Mouse (Mus musculus) megakaryocyte progenitor cell, adult 5-6 weeks (primary cell): Measurements from ENCODE around the gene Mrpl4. TPM values are rescaled to one million over a fixed set of nuclear protein-coding genes. Genes with fewer than 3 reads are reported as not detected.

Source experiments
- ATAC-seq: replicated peaks from 2 replicates; pipeline ENCODE4 v1.8.0; 2016; ENCODE audit warnings: mild to moderate bottlenecking, moderate TSS enrichment, inconsistent platforms; ENCODE audit not compliant: poor library complexity
- total RNA-seq, 2 experiments: library from RNA; stranded (forward) in 1 of 2; stranded (reverse) in 1 of 2; fragments of 157-497, 149-512 nt in 1 of 2; fragments of 200-1000 nt in 1 of 2; gene quantifications; 2 replicates each; pipeline versions ENCODE4 v1.2.3 to v1.2.4; 2015 to 2017

The Mrpl4 gene
- total RNA-seq, 2 experiments from 2014 or later, result 44.1 to 48.1 TPM

DNA sequence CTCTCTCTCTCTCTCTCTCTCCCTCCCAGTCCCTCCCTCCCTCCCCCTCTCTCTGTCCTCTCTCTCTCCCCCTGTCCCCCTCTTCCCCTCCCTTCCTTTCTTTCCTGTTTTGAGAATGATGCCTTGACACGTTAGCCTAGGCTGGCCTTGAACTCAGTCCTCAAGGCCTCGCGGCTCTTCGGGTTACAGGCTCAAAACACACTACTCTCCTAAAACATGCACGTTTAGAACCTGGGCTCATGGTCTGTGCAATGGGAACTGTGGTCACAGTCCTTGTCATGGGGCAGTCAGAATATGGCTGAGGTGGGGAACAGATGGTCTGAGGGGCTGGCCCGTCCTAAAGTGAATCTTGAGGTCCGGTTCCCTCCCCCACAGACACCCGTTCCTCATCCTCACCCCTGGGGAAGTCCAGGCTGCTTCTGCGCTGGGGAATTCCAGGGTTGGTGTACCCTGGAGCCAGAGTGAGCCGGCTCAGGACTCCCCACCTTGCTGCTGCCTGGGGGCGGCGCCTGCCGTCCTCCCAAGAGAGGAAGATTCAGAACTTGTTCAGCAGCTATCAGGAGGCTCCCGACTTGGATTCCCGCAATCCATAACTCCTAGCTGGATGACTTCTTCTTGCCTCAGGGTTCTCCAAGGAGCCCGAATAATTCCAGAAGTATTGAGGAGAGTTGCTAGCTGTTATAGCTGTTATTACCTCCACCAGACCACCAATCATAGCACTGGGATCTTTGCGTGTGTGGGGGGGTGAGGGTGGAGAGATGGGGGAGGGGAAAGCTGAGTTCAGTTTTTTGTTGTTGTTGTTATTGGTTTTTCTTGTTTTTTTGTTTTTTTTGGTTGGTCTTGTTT lies 14.0 kb downstream of the Mrpl4 start:
- ATAC-seq, result no peak

DNA sequence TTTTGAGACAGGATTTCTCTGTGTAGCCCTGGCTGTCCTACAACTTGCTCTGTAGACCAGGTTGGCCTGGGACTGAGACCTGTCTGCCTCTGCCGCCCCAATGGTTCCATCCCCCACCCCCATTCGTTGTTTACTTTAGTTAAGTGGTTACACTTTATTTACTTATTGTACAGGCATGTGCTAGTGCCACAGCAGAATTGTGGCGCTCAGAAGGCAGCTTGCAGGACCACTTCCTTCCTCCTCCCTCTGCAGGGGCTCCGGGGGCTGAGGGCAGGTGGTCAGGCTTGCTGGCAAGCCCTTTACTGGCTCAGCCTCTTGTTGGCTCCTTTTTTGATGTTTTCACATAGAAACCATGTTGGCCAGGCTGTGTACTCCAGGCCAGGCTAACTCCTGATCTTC lies 14.6 kb downstream of the Mrpl4 start:
- no peak for ATAC-seq

DNA sequence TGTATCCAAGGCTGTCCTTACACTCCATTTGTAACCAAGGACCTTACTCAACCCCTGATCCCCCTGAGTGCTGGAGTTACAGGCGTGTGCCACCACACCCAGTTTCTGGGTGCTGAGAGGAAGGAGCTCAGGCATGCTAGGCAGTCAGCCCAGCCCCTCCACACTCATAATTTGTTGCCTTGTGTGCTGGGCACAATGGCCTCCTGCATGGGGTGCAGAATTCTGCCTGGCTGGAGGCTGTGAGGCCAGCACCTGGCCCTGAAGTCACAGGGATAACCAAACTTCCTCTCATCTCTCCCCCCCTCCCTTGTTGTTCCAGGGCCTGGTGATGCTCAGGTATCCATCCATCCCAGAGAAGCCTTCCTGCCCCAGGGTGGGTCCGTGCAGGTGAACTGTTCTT lies 16.1 kb downstream of the Mrpl4 start:
- ATAC-seq, result no peak

DNA sequence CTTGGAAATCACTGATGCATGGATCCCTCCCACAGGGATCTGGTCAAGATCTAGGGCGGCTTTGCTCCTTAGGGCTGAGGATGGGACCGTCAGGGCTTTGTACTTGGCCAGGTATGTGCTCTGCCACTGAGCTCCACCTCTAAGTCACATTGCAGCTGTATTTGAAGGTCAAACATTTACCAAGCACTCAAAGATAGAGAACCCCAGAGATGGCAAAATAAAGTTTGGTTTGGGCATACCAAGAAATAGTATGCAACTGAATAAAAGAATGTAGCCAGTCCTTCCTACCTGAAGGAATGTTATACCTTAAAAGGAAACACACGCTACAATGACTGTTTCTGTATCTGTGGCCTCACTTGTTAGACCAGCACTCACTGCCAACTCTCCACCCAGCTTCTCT lies 18.8 kb downstream of the Mrpl4 start:
- no peak for ATAC-seq

DNA sequence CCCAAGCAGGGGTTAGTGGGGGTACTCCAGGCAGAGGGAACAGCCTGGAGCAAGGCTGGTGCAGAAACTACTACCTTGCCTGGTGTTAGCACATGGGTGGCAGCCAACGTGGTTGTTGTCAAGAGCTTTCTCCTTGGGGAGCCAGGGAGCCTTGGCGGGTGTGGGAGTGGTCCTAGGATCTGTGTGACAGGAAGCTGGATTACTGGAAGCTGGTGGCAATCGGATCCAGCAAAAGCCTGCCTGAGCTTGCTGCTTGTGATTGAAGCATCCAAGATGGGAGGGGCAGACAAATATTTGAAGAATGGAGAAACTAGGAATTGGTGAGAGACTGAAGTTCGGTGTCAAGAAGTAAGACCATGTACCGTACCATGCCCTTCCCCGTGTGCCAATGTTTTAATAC lies 19.8 kb downstream of the Mrpl4 start:
- no peak for ATAC-seq

DNA sequence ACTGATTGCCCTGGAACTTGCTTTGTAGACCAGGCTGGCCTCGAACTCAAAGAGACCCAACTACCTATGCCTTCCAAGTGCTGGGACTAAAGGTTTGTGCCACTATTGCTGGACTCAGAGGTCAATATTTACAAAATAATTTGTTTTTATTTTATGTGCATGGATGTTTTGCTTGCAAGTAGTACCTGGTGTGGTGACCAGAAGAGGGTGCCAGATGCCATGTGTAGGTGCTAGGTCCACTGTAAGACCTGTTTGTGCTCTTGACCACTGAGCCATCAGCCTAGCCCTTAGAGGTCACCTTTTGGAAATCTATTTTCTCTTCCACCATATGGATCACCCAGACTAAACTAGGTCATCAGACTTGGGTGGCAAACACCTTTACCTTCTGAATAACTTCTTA lies 20.2 kb downstream of the Mrpl4 start:
- ATAC-seq, result no peak

DNA sequence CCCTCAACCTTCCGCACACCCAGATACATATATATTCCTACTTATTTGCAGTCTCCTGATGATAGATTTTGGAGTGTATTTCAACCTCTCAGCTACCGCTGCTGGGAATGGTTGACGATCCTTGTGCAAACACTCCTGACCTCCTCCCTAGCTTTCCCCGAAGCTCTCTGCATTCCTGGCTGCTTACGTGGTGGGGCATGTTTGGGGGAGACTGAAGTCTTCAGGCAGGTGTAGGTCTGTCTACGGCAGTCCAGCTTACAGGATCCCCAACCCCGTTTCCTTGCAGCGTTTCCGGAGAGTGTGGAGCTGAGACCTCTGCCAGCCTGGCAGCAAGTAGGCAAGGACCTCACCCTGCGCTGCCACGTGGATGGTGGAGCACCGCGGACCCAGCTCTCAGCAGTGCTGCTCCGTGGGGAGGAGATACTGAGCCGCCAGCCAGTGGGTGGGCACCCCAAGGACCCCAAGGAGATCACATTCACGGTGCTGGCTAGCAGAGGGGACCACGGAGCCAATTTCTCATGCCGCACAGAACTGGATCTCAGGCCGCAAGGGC lies 22.8 kb downstream of the Mrpl4 start:
- ATAC-seq, result no peak

DNA sequence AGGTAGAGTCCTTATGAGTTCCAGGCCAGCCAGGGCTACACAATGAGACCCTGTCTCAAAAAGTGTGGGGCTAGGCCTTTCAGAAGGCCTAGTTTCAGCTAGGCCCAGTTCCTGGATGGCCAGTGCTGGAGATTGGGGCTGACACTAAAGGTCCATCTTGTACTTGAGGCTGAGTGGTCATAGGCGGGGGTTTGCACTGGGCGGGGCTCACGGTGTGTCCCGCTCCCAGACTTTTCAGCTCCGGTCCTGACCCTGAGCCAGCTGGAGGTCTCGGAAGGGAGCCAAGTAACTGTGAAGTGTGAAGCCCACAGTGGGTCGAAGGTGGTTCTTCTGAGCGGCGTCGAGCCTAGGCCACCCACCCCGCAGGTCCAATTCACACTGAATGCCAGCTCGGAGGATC lies 24.3 kb downstream of the Mrpl4 start:
- no peak for ATAC-seq

DNA sequence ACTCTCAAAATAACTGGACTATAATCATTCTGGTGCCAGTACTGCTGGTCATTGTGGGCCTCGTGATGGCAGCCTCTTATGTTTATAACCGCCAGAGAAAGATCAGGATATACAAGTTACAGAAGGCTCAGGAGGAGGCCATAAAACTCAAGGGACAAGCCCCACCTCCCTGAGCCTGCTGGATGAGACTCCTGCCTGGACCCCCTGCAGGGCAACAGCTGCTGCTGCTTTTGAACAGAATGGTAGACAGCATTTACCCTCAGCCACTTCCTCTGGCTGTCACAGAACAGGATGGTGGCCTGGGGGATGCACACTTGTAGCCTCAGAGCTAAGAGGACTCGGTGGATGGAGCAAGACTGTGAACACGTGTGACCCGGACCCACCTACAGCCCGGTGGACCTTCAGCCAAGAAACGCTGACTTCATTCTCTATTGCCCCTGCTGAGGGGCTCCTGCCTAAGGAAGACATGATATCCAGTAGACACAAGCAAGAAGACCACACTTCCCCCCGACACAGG lies 25.3 kb downstream of the Mrpl4 start:
- ATAC-seq, result no peak

DNA sequence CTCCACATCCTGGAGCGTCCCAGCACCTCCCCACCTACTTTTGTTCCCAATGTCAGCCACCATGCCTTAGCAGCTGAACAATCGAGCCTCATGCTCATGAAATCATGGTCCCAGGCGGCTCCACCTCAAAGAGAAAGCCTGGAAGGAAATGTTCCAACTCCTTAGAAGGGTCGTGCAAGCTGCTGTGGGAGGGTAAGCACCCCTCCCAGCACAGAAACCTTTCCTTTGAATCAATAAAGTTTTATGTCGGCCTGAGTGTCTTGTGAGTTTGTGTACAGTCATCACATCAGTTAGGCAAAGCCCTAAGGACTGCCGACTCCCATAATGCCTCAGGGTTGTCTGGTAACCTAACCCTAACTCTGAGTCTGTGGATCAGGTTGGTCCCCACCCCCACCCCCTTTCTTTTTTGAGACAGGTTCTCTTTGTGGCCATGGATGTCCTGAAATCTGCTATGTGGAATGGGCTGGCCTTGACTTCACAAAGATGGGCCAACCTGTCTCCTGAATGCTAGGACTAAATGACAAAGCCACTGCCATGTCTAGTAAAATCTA lies 26.1 kb downstream of the Mrpl4 start:
- ATAC-seq, result no peak

DNA sequence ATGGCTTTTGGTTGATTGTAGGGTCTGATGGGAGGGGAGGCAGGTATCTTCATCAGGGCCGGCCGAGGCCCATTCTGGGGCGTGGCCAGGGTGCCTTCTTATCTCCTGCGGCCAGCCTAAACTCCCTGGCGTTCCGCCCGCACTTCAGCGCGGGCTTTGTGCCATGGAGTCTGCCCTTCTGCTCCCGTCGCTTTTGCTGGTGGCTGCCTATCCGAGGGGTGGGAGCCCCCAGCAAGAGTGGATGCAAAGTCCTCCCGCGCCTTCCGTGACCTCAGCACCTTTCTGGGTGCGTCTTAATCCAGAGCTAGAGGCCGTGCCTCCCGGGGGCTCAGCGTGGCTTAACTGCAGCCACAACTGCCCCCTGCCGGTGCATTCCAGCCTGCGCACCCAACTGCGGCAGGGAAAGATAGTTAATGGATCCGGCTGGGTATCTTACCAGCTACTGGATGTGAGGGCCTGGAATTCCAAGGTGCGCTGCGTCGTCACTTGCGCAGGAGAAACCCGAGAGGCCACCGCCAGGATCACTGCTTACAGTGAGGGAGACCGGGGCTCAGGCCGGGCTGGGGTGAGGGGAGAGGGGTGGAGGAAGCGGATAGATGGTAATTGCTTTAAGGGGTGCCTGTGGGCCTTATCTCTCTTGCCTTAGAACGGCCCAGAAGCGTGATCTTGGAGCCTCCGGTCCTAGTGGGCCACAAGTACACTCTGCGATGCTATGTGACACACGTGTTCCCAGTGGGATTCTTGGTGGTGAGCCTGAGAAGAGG lies 26.9 kb downstream of the Mrpl4 start, which contains the start of gene Icam4:
Icam4 (plus strand) TSS at position 83 of the 764 bp plus-strand sequence.
- peak; percentile 53 for ATAC-seq

DNA sequence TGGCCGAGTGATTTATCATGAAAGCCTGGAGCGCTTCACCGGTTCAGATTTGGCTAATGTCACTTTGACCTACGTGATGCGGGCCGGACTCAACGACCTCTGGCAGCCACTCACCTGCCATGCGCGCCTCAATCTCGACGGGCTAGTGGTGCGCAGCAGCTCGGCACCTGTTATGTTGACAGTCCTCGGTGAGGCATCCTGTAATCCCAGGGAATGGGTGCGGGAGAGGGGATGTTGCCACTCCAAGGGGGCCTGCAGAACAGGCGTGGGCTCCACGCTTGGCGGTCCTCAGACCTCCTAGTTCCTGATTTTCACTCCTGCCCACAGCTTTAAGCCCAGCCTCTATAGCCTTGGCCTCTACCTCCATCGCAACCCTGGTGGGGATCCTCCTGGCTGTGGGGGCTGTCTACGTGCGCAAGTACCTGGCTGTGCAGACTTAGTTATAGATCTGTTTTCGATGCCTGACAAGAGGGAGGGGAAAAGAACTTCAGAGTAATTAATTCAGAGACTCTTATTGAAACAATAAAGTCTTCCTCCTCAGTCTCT lies 27.6 kb downstream of the Mrpl4 start:
- ATAC-seq, result 0 out of 2 replicates have a peak, but pooled peaks have one; percentile 3

DNA sequence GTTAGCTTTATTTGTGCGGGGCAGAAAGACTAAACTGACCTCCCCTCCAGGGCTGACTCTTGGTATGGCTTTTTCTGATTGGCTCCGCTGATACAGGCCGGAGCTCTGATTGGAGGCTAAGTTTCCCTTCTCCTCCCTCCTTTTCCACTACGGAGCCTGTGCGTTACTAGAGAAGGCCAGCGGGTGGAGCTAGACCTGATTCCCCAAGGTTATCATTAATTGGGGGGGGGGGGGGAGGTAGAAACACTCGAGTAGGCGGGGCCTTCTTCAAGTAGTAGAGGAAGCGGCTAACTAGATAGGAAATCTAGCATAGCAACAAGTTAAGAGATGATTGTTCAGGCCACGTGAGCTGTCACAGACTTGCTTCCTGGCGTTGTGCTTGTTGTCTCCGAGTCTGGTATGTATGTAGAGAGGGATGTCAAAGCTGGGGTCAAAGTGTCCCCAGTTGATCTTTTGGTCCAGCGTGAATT lies 28.3 kb downstream of the Mrpl4 start:
- ATAC-seq, result peak; percentile 60

DNA sequence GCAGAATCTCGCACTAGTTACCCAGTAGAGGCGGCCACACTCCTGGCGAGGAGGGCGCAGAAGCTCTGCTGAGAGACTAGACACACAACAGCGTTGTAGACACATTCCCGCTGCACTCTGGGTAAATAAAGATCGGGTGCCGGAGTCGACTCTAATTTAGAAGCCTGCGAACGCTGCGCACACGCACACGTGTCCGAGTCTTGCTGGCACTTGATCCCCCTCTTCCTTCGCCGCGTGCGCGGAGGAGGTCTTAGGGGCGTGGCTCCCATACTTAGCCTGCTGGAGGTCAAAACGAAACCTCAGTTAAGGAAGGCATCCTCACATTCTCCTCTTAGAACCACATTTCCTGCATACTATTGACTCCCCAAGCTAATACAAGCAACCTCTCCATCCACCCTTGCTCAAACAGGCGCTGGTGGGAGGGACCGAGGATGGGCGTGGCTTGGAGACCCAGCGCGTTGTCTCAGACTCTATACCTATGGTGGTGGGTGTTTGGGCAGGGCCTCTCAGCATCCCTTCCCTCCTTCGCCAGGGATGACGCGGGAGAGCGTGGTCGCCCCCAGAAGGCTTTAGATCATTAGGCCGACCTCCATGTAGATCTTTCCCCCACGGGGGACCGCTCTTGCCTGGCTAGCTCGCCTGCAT lies 28.8 kb downstream of the Mrpl4 start:
- peak; percentile 15 for ATAC-seq

DNA sequence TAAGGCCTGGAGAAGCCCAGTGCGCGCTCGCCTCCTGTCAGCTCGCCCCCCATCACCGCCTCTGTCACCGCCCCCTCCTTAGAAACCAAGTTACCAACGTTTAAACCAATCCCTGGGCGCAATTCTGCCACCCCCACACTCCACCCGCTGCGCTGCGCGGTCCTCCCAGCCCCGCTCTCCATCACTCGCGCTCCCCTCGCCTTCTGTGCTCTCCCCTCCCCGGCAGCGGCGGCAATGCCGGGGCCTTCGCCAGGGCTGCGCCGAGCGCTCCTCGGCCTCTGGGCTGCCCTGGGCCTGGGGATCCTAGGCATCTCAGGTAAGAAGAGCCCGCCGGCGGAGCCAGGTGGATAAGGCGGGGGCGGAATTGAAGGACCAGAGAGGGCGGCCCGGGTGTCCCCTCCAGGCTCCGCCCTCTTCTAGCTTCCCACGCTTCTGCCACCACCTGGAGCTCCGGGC lies 29.4 kb downstream of the Mrpl4 start, which contains the start of gene Icam5:
Icam5 (plus strand) TSS at position 178 of the 456 bp plus-strand sequence.
- ATAC-seq, result no peak

DNA sequence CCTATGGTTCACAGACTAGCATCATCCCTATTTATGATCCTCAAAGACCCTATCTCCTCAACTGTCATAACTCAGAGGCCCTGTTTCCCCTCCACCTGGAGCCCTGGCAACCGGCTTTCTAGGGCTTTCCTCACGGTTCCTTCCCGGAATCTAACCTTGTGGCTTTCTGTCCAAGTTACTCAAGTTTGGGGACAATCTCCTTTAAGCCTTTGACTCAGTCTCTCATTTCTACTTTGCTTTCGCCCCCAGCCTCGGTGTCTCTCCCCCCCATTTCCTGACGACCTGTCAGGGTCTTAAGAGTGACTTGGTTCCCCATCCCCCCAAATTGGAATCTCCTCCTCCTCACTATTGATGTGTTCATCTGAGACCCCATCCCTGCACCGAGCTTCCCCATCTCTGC lies 30.0 kb downstream of the Mrpl4 start:
- no peak for ATAC-seq

DNA sequence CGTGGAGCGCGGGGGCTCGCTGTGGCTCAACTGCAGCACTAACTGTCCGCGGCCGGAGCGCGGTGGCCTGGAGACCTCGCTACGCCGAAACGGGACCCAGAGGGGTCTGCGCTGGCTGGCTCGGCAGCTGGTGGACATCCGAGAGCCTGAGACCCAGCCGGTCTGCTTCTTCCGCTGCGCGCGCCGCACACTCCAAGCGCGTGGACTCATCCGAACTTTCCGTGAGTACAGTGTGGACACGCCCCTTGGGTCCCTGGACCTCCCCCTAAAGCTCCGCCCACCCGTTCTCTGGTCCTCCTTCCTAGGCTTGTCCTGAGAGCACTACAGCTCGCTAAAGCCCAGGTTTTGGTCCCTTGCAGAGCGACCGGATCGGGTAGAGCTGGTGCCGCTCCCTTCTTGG lies 30.6 kb downstream of the Mrpl4 start:
- ATAC-seq, result peak; percentile 38

DNA sequence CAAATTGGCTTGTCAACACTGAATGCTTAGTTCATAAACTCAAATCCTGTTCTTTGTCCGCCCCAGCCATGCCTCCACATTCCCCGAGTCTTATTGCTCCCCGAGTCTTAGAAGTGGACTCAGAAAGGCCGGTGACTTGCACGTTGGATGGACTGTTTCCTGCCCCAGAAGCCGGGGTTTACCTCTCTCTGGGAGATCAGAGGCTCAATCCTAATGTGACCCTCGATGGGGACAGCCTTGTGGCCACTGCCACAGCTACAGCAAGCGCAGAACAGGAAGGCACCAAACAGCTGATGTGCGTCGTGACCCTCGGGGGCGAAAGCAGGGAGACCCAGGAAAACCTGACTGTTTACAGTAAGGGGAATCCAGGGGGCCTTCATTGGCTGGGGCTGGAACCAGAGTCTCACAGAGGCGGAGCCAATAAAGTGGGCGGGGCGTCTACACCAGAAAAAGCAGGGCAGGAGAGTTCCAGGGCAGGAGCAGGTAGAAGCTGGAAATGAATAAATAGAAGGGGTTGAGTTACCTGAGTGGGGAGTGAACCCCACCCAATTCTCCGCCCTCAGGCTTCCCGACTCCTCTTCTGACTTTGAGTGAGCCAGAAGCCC lies 32.0 kb downstream of the Mrpl4 start:
- no peak for ATAC-seq

DNA sequence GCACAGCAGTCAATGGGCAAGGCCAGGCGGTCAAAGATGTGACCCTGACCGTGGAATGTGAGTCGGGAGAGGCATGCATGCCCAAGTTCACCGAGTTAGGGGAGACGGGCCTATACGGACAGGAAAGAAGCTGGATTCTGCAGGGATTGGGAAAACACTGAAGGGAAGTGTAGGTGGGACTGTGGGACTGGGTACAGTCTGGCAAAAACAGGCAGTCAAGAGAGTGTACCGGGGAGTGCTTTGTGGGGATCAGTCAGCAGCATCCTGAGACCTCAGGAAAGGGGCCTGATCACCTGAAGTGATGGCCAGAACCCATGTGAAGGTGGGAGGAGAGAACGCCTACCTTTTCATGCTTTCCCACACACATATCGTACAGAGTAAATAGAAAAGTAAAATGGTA lies 33.0 kb downstream of the Mrpl4 start:
- no peak for ATAC-seq

DNA sequence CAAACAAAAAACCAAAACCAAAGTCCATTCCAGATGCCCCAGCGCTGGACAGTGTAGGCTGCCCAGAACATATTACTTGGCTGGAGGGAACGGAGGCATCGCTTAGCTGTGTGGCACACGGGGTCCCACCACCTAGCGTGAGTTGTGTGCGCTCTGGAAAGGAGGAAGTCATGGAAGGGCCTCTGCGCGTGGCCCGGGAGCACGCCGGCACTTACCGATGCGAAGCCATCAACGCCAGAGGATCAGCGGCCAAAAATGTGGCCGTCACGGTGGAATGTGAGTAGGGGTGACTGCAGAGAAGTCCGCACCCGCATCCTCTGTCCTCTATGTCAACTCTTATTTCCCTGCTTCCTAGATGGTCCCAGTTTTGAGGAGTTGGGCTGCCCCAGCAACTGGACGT lies 33.6 kb downstream of the Mrpl4 start:
- no peak for ATAC-seq
